Mouse (Mus musculus): ENCODE measurements around the gene Wfikkn1. TPM values are rescaled to one million over a fixed set of nuclear protein-coding genes. Genes with fewer than 3 reads are reported as not detected.

The Wfikkn1 gene
- polyA plus RNA-seq, 1 experiment from 2014 or later: 0.23 TPM

DNA sequence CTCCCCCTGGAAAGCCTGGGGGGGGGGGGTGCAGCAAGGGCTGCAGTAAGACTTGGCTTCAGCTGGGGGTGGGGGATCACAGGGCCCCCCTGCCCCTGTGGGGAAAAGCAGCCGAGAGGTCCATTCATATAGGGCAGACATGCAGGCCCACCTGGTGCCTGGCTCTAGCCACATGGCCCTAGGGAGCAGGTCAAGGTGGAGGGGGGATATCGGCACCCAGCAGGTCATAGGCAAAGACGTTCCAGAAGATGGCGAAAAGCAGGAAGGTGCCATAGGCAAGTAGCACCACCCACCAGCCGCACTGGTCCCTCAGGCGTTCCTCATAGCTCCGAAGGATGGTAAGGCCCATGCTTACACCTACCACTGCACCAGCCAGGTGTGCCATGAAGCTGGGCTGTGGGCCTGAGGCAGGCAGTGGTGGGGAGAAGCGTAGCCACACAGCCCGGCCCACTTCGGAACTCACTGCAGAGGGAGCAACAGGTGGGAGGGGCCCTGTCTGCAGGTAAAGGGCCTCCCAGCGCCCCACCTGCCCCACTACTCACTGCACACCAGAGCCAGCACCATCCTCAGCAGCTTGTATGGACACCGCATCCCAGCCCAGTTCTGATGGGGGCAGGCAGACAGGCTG is 45.9 kb downstream of the Wfikkn1 start:
- 85% methylated on average over 12 of the region's 12 CpGs for WGBS
- Histone ChIP-seq H3K4me1 (peaks cover 74% of the 10 kb centered on the region), H3K9ac (peak overlapping the region; percentile 92), H3K36me3 (peaks cover 63% of the 10 kb centered on the region), H3K27me3 (replicated peaks) (no peaks in the 10 kb centered on the region), H3K4me2 (peak overlapping the region; percentile 99), H3K4me3 (peak overlapping the region; percentile 74), H3K9me3 (no peaks in the 10 kb centered on the region), H3K27ac (replicated peaks) (peak overlapping the region; percentile 98)
- ATAC-seq (ENCODE audit: extremely low read depth, insufficient number of reproducible peaks, low FRiP score, low TSS enrichment): no peak

DNA sequence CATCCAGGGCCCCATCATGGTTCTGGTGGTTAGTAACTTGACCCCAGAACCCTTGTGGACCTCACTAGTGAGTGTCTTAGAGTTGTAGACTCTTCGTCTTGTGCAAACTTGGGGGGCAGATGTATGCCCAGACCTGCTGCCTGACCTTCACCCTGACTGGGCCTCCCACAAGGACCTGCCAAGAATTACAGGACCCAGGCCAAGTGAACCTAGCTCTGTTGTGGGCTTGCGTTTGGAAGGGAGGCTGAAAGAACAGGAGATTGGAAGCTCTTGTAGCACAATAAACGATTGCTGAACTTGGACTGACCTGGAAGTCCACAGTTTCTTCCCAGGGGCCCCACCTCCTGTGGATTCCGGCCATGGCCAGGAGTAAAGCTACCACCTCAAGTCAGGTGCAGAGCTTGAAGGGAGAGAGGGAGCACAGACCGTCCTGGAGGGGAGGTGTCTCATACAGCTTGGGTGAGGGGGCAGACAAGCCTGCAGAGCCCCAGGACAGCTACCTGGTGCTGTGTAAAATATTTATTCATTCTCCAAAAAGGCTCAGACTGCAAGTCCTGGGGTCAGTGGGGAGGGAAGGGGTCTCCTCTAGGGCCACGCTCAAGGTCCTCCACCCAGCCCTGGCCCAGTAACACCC is 46.6 kb downstream of the Wfikkn1 start:
- H3K4me1 ChIP-seq: peaks cover 78% of the 10 kb centered on the region
- peak overlapping the region; percentile 99 for H3K4me2 ChIP-seq
- 21% methylated on average over 6 of the region's 6 CpGs for WGBS
- no peaks in the 10 kb centered on the region for H3K27me3 ChIP-seq (replicated peaks)
- H3K27ac ChIP-seq (replicated peaks): peak overlapping the region; percentile 98
- H3K36me3 ChIP-seq: peaks cover 58% of the 10 kb centered on the region
- ATAC-seq (ENCODE audit: extremely low read depth, insufficient number of reproducible peaks, low FRiP score, low TSS enrichment): no peak
- no peaks in the 10 kb centered on the region for H3K9me3 ChIP-seq
- H3K9ac ChIP-seq: peak overlapping the region; percentile 92
- peak overlapping the region; percentile 74 for H3K4me3 ChIP-seq

GRCm38 (mm10) chr17:25833291-25833663 is 47.4 kb downstream of the Wfikkn1 start, which contains the start of gene Stub1:
Gene Stub1, minus strand, starts transcription at chr17:25833404.
- Histone ChIP-seq H3K9me3 (no peaks in the 10 kb centered on the region), H3K27ac (replicated peaks) (peak within 1 kb of the TSS; percentile 98), H3K4me3 (peak within 1 kb of the TSS; percentile 74), H3K4me1 (peaks cover 82% of the 10 kb centered on the region), H3K4me2 (peak within 1 kb of the TSS; percentile 99), H3K9ac (peak within 1 kb of the TSS; percentile 92), H3K36me3 (peaks cover 50% of the 10 kb centered on the region), H3K27me3 (replicated peaks) (no peaks in the 10 kb centered on the region)
- peak; percentile 64 for ATAC-seq (ENCODE audit: extremely low read depth, insufficient number of reproducible peaks, low FRiP score, low TSS enrichment)
- under 1% methylated on average over 24 of the region's 24 CpGs for WGBS

GRCm38 (mm10) chr17:25832436-25833290 is 48.0 kb downstream of the Wfikkn1 start:
- Histone ChIP-seq H3K27me3 (replicated peaks) (no peaks in the 10 kb centered on the region), H3K27ac (replicated peaks) (peak overlapping the region; percentile 98), H3K4me2 (peak overlapping the region; percentile 99), H3K9ac (peak overlapping the region; percentile 92), H3K4me1 (peaks cover 81% of the 10 kb centered on the region), H3K4me3 (peak overlapping the region; percentile 74), H3K36me3 (peaks cover 50% of the 10 kb centered on the region), H3K9me3 (no peaks in the 10 kb centered on the region)
- under 1% methylated on average over 77 of the region's 77 CpGs for WGBS
- ATAC-seq (ENCODE audit: extremely low read depth, insufficient number of reproducible peaks, low FRiP score, low TSS enrichment): peak; percentile 94

GRCm38 (mm10) chr17:25831451-25832281 is 49.0 kb downstream of the Wfikkn1 start:
- H3K36me3 ChIP-seq: peaks cover 57% of the 10 kb centered on the region
- peak overlapping the region; percentile 98 for H3K27ac ChIP-seq (replicated peaks)
- H3K9me3 ChIP-seq: no peaks in the 10 kb centered on the region
- 46% methylated on average over 21 of the region's 21 CpGs for WGBS
- peaks cover 71% of the 10 kb centered on the region for H3K4me1 ChIP-seq
- peak overlapping the region; percentile 74 for H3K4me3 ChIP-seq
- ATAC-seq (ENCODE audit: extremely low read depth, insufficient number of reproducible peaks, low FRiP score, low TSS enrichment): no peak
- H3K4me2 ChIP-seq: peak overlapping the region; percentile 99
- H3K9ac ChIP-seq: peak overlapping the region; percentile 92
- no peaks in the 10 kb centered on the region for H3K27me3 ChIP-seq (replicated peaks)

GRCm38 (mm10) chr17:25830806-25831431 is 49.7 kb downstream of the Wfikkn1 start:
- Histone ChIP-seq H3K4me1 (peaks cover 64% of the 10 kb centered on the region), H3K27ac (replicated peaks) (no peak overlapping the region)

GRCm38 (mm10) chr17:25830200-25830753 is 50.4 kb downstream of the Wfikkn1 start:
- Histone ChIP-seq H3K4me1 (peaks cover 58% of the 10 kb centered on the region), H3K27me3 (replicated peaks) (no peaks in the 10 kb centered on the region), H3K9ac (peak overlapping the region; percentile 89), H3K4me3 (peak overlapping the region; percentile 74; the same call in 1 of the 2 replicates), H3K4me2 (peak overlapping the region; percentile 99), H3K27ac (replicated peaks) (no peak overlapping the region; the same call in 1 of the 2 replicates), H3K9me3 (no peaks in the 10 kb centered on the region), H3K36me3 (peaks cover 63% of the 10 kb centered on the region)
- WGBS: 82% methylated on average over 4 of the region's 4 CpGs
- no peak for ATAC-seq (ENCODE audit: extremely low read depth, insufficient number of reproducible peaks, low FRiP score, low TSS enrichment)

More at GRCm38 (mm10) chr17:25830806-25831431, 49.7 kb downstream of the Wfikkn1 start:
- peak overlapping the region; percentile 92 for H3K9ac ChIP-seq
- H3K4me3 ChIP-seq: peak overlapping the region; percentile 74
- no peak for ATAC-seq (ENCODE audit: extremely low read depth, insufficient number of reproducible peaks, low FRiP score, low TSS enrichment)
- peak overlapping the region; percentile 99 for H3K4me2 ChIP-seq
- no peaks in the 10 kb centered on the region for H3K27me3 ChIP-seq (replicated peaks)
- H3K36me3 ChIP-seq: peaks cover 63% of the 10 kb centered on the region
- no peaks in the 10 kb centered on the region for H3K9me3 ChIP-seq
- WGBS: 83% methylated on average over 14 of the region's 14 CpGs

GRCm38 (mm10) chr17:25829558-25830017 is 51.1 kb downstream of the Wfikkn1 start:
- ATAC-seq (ENCODE audit: extremely low read depth, insufficient number of reproducible peaks, low FRiP score, low TSS enrichment): no peak
- no peaks in the 10 kb centered on the region for H3K9me3 ChIP-seq
- peaks cover 57% of the 10 kb centered on the region for H3K36me3 ChIP-seq
- H3K27ac ChIP-seq (replicated peaks): peak overlapping the region; percentile 93
- peak overlapping the region; percentile 89 for H3K9ac ChIP-seq
- peak overlapping the region; percentile 91 for H3K4me2 ChIP-seq
- peak overlapping the region; percentile 74 for H3K4me3 ChIP-seq
- H3K27me3 ChIP-seq (replicated peaks): no peaks in the 10 kb centered on the region
- 38% methylated on average over 8 of the region's 8 CpGs for whole genome bisulfite sequencing
- peaks cover 58% of the 10 kb centered on the region for H3K4me1 ChIP-seq

DNA sequence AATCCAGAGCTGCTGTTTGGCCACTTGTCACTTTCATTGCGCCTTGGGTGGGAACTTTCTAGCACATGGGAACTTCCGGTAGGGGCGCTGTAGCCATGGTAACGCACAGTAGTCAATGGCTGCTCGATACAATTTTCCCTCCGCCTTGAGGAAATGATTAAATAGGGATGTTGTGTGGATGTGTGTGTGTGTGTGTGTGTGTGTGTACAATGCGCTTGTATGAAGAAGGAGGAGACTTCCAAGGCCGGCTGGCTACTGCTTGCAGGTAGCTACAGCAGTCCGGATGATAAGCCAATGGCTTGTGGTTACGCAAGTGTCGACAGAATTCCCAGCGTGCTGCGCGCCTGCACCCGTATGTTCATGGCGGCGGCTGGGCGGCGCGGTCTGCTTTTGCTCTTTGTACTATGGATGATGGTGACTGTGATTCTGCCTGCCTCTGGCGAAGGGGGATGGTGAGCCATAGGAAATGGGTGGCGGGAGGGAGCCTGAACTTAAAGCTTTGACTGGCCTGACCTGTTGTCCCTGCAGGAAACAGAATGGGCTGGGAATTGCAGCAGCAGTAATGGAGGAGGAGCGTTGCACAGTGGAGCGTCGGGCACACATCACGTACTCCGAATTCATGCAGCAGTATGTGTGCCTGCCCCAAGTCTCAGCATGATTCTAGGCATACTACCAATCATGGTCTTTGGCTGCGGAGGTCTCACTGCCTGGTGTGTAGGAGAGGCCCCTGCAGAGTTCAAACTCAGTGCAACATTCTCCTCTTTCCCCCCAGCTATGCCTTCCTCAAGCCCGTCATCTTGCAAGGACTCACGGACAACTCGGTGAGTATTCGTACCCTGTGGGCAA is 51.7 kb downstream of the Wfikkn1 start, which contains the start of gene Jmjd8:
Gene Jmjd8 (plus strand): TSS at position 156 of the 846 bp plus-strand sequence.
- Histone ChIP-seq H3K9ac (peak within 1 kb of the TSS; percentile 89), H3K36me3 (peaks cover 55% of the 10 kb centered on the region), H3K27ac (replicated peaks) (peak within 1 kb of the TSS; percentile 93), H3K4me3 (peak within 1 kb of the TSS; percentile 74), H3K4me1 (peaks cover 58% of the 10 kb centered on the region), H3K27me3 (replicated peaks) (no peaks in the 10 kb centered on the region), H3K4me2 (peak within 1 kb of the TSS; percentile 91), H3K9me3 (no peaks in the 10 kb centered on the region)
- 1% methylated on average over 32 of the region's 32 CpGs for WGBS
- ATAC-seq (ENCODE audit: extremely low read depth, insufficient number of reproducible peaks, low FRiP score, low TSS enrichment): no peak

Data from heart, embryonic 13.5 days (tissue).